Mouse (Mus musculus): ENCODE data around the gene Amhr2.

DNA sequence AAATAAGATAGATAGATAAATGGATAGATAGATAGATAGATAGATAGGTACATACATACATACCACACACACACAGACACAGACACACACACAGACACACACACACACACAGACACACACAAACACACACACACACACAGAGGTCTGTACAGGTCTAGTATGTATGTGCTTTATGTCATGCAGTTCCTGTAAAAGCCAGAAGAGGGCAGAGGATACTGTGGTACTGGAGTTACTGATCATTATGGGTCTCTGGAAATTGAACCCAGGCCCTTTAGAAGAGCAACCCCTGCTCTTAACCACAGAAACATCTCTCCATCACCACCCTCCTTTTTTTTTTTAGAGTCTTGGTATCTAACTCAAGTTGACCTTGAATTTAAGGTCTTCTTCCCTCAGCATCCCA, 18.5 kb downstream of the Amhr2 start:
- TF ChIP-seq CTCF (IDR thresholded peaks at IDR 0.05; ENCODE audit: insufficient read depth, low read length), result no peak
- TF ChIP-seq POLR2A (IDR thresholded peaks at IDR 0.05; ENCODE audit: borderline replicate concordance, extremely low read depth, low read depth, low read length), result no peak
